Mouse (Mus musculus) cerebellum, adult 2 months (tissue): ENCODE data around the gene Cntnap2.
A peak's percentile ranks its signal among the peaks of the same experiment; 100 is the strongest.

Source experiments
- CTCF ChIP-seq: fragments of 200-500 bp; IDR thresholded peaks from 2 replicates; pipeline ENCODE4 v1.5.1; 2011; ENCODE audit warnings: low read depth, mild to moderate bottlenecking, control low read depth, low read length, moderate library complexity, borderline replicate concordance; ENCODE audit not compliant: insufficient read depth
- POLR2A ChIP-seq: fragments of 200-500 bp; IDR thresholded peaks from 2 replicates; pipeline ENCODE4 v1.6.1; 2011; ENCODE audit warnings: low read length, control low read depth, borderline replicate concordance; ENCODE audit not compliant: insufficient read depth

DNA sequence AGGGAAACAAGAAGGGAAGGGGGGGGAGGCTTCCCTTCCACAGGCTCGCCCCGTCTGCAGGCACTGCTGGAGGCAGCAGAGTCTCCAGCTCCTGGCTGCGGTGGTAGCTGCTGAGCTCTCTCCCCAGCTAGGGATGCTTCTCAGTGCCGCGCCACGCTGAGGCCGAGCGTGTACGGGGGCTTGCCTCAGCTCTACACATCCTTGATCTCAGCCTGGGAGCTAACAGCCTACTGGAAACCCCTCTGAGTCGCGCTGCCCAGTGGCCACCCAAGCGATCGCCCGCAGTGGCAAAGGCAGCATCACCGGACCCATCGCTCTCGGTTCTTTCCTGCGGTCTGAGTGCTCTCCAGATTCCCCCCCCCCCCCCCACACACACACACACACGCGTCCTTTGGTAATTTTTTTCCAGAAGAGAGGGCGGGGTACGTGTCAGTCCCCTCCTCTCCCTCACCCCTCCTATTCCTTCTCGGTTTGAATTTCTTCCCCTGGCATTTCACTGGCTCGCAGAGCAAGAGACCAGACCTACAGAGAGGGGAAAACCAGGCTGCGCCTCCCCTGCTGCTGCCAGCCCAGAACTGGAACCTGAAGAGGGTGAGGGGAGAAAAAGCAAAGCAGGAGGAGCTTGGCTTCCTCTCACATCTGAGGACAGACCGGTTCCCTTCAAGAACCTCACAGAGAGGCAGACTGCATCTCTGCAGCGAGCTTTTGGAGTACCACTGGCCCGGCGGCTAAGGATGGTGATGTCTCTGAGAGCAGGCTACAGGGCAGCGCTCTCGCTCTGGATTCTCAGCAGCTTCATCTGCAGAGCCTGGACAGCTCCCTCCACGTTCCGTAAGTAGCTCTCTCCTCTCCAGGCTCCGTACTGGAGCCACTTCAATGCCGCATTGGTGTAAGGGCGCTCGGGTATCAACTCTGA, 657 bp downstream of the Cntnap2 start:
- TF ChIP-seq CTCF (no peak), POLR2A (peak; percentile 72; the same call in 1 of the 2 replicates)
